Mouse (Mus musculus): Measurements from ENCODE around the gene Arhgdig.
"Not testable (repeated sequence)": the region's sequence is repeated elsewhere in the genome, so short reads cannot be mapped to it uniquely, and the experiment has no call there.

Arhgdig gene

DNA sequence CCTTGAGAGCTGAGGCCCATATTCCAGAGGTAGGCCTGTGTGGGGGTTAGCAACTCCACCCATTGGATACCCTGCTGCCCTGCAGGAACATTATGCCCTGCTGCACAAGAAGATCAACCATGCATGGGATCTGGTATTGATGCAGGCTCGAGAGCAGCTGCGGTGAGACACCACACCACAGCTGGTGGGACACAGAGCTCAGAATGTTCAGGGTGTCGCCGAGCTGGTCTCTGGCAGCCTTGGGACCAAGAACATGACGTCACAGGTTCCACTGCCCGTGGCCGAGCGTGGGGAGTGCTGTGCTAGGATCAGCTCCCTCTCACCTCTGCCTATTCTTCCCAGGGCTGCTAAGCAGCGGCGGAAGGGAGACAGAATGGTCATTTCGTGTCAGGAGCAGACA lies 2.8 kb downstream of the Arhgdig start:
- DNase-seq (ENCODE audit: low spot score), result no peak

DNA sequence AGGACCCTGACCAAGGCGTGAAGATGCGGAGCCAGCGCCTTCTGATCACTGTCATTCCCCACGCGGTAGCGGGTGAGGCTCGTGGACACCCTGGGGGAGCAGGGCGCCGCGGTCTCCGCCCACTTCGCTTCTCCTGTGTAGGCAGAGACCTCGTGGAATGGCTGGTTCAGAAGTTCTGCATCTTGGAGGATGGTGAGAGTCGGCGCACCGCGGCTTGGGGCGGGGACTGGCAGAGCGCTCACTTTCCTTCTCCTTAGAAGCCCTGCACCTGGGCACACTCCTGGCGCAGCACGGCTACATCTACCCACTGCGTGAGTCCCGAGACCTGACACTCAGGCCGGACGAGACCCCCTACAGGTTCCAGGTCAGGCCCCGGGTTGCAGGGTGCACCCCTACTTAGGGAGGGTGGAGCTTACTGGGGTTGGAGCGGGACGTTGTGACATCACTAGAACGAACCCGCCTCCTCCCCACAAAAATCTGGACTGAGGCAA lies 4.2 kb downstream of the Arhgdig start:
- DNase-seq (ENCODE audit: low spot score), result peak; percentile 54

DNA sequence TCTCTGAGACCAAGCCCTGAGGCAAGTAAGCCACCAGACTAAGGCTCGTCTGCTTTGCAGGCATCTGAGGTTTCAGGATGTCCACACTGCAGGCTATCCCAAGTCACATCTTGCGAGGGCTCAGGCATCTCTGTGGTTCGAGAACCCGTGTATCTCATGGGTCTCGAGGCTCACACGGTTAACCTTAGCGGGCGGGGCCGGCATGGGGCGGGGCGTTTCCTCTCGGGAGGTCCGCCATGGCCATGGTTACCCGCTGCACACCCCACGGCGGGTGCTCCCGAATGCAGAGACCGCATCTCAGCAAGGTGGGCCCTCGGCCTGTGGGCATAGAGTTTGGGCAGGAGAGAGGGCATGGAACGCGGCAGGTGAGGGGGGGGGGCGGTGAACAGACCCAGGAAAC lies 4.8 kb downstream of the Arhgdig start, which contains the start of gene Rgs11:
Gene Rgs11, plus strand, starts transcription at position 215 of the 400 bp plus-strand sequence.
- peak; percentile 37 for DNase-seq (ENCODE audit: low spot score)

DNA sequence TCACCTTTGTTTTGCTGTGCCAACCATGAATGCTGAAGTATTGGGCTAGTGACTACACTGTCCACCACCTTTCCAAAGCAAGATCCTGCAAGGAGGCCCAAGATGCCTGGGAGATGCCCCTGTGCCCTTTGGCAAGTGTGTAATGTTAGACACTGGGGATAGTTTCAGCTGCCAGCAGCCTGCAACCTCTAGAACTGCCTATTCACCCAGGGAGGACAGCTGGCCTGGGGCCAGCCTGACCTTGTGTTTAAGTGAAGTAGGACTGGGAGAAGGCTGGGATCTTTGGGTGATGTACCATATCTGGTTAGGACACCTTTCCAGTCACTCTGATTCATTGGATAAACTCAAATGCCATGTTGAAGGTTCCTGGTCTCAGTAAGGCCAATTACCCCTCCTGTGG lies 5.6 kb downstream of the Arhgdig start:
- no peak for DNase-seq (ENCODE audit: low spot score)

DNA sequence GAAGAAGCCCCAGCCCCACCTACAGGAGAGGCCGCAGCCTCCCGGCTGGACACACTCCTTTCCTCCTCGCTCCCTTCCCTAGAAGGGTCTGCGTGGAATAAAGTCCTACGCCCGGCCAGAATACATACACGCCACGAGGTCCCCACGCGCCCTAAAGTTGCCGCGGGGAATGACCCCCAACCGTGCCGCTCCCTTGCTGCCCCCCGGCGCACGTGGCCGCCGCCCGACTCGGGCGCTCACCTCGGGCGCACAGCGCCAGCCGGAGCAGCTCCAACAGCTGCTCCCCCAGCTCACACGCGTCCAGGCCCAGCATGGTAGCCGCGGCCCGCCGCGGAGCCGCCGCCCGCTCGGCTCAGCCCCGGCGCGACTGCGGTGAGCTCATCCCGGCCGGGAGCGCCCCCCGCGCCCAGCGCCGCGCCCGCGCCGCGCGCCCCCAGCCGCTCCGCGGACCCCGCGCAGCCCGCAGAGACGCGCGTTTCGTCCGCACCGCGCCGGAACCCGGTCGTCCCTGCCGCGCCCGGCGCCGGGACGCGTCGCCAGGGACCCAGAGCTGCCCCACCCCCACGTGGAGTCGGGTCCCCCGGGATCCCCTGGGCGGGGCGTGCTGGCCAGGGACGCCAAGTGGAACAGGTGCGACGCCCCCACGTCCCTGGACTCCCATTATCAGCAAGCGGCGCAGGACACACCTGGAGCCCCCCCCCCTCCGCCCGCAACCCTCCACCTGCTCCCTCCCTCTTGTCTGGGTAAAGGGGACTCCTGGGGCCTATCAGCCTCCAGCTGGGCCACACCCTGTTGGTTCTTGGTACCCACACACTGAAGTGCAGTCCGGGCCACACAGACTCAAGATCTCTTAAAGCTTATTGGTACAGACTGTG lies 6.5 kb downstream of the Arhgdig start:
- no peak for DNase-seq (ENCODE audit: low spot score)

DNA sequence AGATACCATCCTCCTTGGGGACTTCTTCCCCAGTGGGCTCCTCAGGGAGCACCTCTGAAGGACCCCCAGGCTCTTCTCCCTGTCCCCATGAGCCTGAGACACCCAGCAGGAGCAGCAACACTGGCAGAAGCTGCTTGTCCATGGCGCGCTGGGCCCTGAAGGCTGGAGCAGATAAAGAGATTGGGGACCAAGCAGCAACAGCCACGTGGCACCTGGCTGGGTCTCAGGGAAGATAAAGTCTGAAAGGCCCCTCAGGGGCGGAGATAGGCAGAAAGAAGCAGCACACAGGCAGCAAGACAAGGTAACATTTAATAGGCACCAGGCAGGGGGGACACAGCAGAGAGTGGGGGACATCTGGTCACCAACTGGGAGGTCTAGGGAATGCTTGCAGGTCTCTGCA lies 8.7 kb downstream of the Arhgdig start, which contains the start of gene Pdia2:
Gene Pdia2, minus strand, starts transcription at position 196 of the 400 bp plus-strand sequence.
- DNase-seq (ENCODE audit: low spot score), result no peak

DNA sequence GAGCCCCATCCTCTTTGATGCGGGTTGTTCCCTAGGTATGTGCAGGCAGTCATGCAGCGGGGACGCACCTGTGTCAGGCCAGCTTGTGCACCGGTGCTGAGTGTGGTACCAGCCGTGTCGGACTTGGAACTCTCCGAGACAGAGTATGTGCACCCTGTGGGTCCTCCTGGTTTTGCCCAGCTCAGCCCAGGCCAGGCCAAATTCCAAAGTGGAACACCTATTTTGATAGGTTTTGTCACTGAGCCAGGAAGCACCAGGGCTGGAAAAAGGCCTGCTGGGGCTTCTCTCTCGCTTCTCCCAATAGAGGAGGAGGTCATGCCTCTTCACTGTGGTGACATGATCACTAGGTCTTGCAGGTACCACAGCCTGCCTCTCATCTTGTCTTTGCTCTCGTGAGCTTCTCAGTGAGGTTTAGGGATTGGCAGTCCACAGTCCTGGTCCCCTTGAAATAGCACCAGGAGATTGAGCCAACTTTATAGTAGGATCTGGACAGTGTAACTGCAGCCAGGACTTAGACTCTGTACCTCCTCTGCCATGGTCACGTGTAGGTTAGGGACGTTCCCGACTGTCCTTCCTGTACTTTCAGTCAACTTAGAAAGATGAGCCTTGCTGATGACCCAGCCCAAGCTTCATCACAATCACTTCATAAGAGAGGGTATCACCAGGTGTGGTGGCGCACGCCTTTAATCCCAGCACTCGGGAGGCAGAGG lies 14.9 kb downstream of the Arhgdig start:
- DNase-seq (ENCODE audit: low spot score), result no peak

DNA sequence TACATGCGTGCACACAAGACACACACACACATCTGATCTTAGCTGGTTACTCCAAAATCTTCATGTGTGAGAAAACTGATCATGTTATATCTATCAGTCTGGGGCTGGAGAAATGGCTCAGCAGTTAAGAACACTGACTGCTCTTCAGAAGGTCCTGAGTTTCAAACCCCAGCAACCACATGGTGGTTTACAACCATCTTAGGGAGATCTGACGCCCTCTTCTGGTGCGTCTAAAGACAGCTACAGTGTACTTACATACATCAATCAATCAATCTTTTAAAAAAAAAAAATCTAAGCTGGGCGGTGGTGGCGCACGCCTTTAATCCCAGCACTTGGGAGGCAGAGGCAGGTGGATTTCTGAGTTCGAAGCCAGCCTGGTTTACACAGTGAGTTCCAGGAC lies 16.1 kb downstream of the Arhgdig start:
- DNase-seq (ENCODE audit: low spot score), result not testable (repeated sequence)

DNA sequence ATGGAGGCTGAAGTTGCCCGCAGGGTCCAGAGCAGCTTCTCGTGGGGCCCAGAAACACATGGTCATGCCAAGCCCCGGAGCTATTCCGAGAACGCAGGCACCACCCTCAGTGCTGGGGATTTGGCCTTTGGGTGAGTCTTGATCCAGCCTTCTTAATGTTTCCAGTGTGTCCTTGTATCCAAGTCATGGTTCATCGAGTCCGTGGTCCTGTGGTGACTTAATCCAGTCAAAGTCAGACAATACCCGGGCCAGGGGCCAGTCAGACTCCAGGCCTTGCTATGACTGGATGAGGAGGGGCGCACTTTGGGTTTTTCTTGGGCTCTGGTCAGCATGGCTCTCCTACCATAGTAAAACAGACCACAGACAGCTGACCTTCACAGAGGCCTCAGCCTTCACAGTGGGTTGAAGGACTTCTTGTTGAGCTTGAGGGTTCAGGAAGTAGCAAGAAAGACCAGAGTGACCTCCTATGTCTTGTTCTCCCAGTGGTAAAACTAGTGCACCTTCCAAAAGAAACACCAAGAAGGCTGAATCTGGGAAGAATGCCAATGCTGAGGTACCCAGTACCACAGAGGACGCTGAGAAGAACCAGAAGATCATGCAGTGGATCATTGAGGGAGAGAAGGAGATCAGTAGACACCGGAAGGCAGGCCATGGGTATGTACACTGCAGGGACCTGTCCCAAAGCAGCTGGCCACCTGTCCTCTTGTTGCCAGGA lies 19.3 kb downstream of the Arhgdig start:
- DNase-seq (ENCODE audit: low spot score), result no peak

DNA sequence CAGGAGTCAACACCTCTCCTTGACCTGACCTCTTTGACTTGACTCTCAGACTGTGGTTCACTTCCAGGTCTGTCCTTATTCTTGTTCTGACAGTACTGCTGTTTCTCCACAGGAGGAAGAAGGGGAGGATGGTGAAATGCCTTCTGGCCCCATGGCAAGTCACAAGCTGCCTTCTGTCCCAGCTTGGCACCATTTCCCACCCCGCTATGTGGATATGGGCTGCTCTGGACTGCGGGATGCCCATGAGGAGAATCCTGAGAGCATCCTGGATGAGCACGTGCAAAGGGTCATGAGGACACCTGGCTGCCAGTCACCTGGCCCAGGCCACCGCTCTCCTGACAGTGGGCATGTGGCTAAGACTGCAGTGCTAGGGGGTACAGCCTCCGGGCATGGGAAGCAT lies 20.0 kb downstream of the Arhgdig start:
- no peak for DNase-seq (ENCODE audit: low spot score)

DNA sequence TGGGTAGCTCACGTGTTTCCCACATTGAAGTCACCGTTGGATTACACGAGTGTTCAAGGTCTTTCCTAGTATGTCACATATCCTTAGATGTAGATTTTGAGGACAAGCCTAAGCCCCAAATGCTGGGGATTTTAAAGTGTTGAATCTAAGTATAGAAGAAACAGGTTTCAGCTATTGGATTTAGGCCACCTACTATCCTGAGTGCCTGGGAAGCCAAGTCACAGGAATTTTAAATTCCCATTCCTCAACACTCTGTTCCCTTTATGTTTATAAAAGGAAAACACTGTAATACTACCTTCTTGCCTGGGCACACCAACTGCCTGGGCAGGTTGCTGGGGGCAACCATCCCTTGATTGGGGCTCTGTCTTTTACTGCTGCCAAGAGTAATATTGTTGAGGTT lies 26.4 kb downstream of the Arhgdig start:
- DNase-seq (ENCODE audit: low spot score), result no peak

DNA sequence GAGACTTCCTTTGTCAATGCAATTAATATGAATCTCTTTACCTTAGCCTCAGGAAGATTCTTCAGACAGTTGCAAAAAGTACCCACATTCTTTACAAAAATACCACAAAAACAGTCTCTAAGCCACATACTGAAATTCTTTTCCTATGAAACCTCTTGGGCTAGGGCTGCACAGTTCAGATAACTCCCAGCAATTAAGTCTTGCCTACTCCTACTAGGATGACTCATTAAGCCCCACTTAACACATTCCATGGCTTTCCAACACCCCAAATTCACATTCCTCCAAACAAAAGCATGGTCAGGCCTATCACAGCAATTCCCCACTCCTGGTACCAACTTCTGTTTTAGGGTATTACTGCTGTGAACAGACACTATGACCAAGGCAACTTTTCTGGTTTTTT lies 29.0 kb downstream of the Arhgdig start:
- no peak for DNase-seq (ENCODE audit: low spot score)

DNA sequence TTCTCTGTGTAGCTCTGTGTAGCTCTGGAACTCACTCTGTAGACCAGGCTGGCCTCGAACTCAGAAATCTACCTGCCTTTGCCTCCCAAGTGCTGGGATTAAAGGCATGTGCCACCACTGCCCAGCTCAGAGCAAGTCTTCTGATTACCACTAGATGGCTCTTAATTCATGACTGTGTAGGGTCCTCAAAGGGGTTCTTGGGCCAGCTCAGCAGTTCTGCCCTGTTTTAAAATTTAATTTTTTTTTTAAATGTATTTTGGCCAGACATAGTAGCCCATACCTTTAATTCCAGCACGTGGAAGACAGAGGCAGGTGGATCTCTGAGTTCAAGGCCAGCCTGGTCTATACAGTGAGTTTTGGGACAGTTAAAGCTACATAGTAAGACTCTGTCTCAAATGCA lies 32.3 kb downstream of the Arhgdig start:
- DNase-seq (ENCODE audit: low spot score), result not testable (repeated sequence)

DNA sequence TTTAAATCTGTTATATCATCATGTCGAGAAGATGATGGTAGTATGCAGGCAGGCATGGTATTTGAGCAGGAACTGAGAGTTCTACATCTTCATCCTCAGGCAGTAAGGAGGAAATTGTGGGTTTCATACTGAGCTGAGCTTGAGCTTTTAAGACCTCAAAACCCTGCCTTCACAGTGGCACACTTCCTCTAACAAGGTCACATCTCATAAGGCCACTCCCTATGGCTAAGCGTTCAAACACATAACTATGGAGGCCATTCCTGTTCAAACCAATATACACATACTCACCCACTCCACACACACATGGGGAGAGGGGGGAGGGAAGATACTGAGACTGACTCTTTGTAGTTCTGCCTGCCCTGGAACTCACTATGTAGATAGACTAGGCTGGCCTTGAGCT lies 39.5 kb downstream of the Arhgdig start:
- DNase-seq (ENCODE audit: low spot score), result no peak

DNA sequence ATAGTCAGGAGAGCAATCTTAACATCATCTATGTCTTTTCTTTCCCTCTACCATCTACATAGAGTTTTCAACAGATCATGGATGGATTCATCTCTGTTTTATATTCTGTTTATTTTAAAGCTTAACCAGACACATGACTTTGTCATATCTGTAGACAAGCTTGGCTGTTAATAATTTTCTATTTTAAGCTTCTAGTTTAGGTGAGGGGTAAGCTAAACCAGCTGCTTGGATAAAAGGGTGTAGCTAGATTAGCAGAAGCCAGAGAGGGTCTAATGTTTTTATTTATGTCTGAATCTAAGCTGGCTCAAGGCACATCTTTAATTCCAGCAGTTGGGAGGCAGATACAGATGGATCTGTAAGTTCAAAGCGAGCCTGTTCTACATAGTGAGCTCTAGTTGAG lies 44.9 kb downstream of the Arhgdig start:
- DNase-seq (ENCODE audit: low spot score), result no peak

DNA sequence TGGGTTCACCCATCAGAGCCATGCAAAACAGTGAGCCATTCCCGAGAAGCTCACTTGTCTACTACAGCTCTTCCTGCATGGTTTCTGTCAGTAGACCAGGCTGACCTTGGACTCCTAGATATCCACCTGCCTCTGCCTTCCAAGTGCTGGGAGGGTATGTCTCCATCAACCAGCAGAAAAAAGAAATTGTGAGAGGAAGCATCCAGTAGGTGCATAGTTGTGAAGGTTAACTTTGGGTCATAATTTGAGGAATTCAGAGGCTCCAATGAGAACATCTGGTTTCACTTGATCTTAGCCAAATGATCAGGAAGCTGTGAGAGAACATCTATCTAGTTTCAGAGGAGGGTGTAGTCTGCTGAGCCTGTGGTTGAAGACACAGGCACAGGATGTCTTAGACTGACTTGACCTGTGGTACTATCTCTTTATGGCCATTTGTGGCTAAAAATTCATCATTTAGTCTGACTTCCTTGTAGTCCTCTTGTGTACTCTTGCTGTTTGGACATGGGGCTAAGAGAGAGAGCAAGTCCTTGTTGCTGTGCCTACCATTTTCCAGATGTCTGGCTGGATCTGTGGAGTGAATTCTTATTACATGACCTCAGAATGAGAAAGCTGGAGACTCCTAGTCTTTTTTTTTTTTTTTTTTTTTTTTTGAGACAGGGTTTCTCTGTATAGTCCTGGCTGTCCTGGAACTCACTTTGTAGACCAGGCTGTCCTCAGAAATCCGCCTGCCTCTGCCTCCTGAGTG lies 55.5 kb downstream of the Arhgdig start:
- no peak for DNase-seq (ENCODE audit: low spot score)
